ENCODE assay signal across 7 mouse cellular contexts in the genomic region with DNA sequence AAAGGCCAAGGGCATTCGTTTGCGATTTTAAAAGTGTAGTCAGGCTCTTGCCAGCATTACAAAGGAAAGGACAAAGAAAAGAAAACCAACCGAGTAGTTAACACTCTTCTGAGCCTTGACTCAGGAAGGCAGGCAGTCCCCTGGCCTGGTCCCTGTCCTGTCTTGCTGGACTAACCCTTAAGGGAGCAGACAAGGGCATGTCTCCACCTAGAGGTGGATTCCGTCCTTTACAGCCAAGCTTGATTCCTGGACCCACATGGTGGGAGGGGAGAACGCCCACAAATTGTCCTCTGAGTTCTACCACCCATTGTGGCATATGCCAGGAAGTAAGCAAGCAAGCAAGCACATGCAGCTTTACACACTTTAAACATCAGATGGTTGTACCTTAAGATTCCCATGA. TPM values are rescaled to one million over a fixed set of nuclear protein-coding genes. Genes with fewer than 3 reads are reported as not detected.
A peak's percentile ranks its signal among the peaks of the same experiment; 100 is the strongest.
DNase-seq lines count a peak whose midpoint lies in the region; ATAC-seq lines count a peak whose summit lies in the region.

No protein-coding gene starts in this region.

- peaks cover 59% of the 10 kb centered on the region for H3K36me3 ChIP-seq in forebrain, embryonic 14.5 days (ENCODE audit: control insufficient read depth, insufficient read depth, low read length)
- H3K36me3 ChIP-seq in midbrain, embryonic 13.5 days: peaks cover 74% of the 10 kb centered on the region

- H3K9ac ChIP-seq in forebrain, embryonic 14.5 days (ENCODE audit: low read length): no peak overlapping the region
- H3K9ac ChIP-seq in midbrain, embryonic 13.5 days (replicated peaks): no peak overlapping the region

- H3K9me3 ChIP-seq in forebrain, embryonic 14.5 days (replicated peaks; ENCODE audit: control insufficient read depth, low read length): no peaks in the 10 kb centered on the region
- no peaks in the 10 kb centered on the region for H3K9me3 ChIP-seq in midbrain, embryonic 13.5 days

- H3K4me3 ChIP-seq in forebrain, embryonic 14.5 days (ENCODE audit: low read depth, low read length): no peak overlapping the region
- no peak overlapping the region for H3K4me3 ChIP-seq in midbrain, embryonic 13.5 days (replicated peaks)

- no peaks in the 10 kb centered on the region for H3K27me3 ChIP-seq in forebrain, embryonic 14.5 days (replicated peaks; ENCODE audit: control insufficient read depth, insufficient read depth, low read length)
- no peaks in the 10 kb centered on the region for H3K27me3 ChIP-seq in midbrain, embryonic 13.5 days

- H3K4me1 ChIP-seq in forebrain, embryonic 14.5 days (ENCODE audit: control insufficient read depth, insufficient read depth, low read length): no peaks in the 10 kb centered on the region
- no peaks in the 10 kb centered on the region for H3K4me1 ChIP-seq in midbrain, embryonic 13.5 days (replicated peaks)

- ATAC-seq in forebrain, embryonic 14.5 days: peak; percentile 34; the same call in 1 of the 2 replicates
- peak; percentile 64; the same call in 1 of the 2 replicates for ATAC-seq in midbrain, embryonic 13.5 days

- no peak overlapping the region for H3K4me2 ChIP-seq in forebrain, embryonic 14.5 days (ENCODE audit: low read length)
- no peak overlapping the region for H3K4me2 ChIP-seq in midbrain, embryonic 13.5 days (replicated peaks)

- WGBS in forebrain, embryonic 14.5 days: 32% methylated on average over 5 of the region's 5 CpGs
- whole genome bisulfite sequencing in midbrain, embryonic 13.5 days: 24% methylated on average over 5 of the region's 5 CpGs

- no peak overlapping the region for H3K27ac ChIP-seq in forebrain, embryonic 14.5 days (ENCODE audit: low read depth, low read length)
- H3K27ac ChIP-seq in midbrain, embryonic 13.5 days: no peak overlapping the region

- DNase-seq in ovary, postnatal 14 days (ENCODE audit: low spot score): peak; percentile 3
- DNase-seq in ovary, adult 18-20 months (ENCODE audit: low spot score): no peak
- peak; percentile 55 for DNase-seq in adrenal gland, postnatal 10 days
- peak; percentile 37 for DNase-seq in forebrain, embryonic 14.5 days (ENCODE audit: low spot score)
- DNase-seq in layer of hippocampus, adult 18-20 months (ENCODE audit: low spot score in 2 of 2): peak; percentile 22 to 73
- no peak for DNase-seq in urinary bladder, postnatal 14 days (ENCODE audit: low spot score)

RNA-seq across cellular contexts. Expression of gene Htr5b, which starts 38.0 kb away (rescaled TPM):
- not detected for total RNA-seq in adrenal gland, postnatal 10 days (2021)
- polyA plus RNA-seq in forebrain, embryonic 14.5 days (2014; fragmentation: Nextera tagmentation; extraction: Ambion mirVana): 0.66 and 0.73 TPM in 2 replicates
- 1 to 10 TPM; 7.5 to 7.6 TPM for total RNA-seq in layer of hippocampus, adult 18-20 months (2021)
- polyA plus RNA-seq in midbrain, embryonic 13.5 days (2015; fragmentation: Nextera tagmentation; extraction: Ambion mirVana): 0.30 and 0.42 TPM in 2 replicates

RNA-seq across cellular contexts. Expression of gene Ccdc93, which starts 59.4 kb away (rescaled TPM):
- 10 to 100 TPM; 16.5 to 19.4 TPM for total RNA-seq in adrenal gland, postnatal 10 days (2021)
- 5.8 and 8.2 TPM in 2 replicates for polyA plus RNA-seq in forebrain, embryonic 14.5 days (2014; fragmentation: Nextera tagmentation; extraction: Ambion mirVana)
- 10 to 100 TPM; 30.0 to 31.6 TPM for total RNA-seq in layer of hippocampus, adult 18-20 months (2021)
- polyA plus RNA-seq in midbrain, embryonic 13.5 days (2015; fragmentation: Nextera tagmentation; extraction: Ambion mirVana): 11.4 and 12.2 TPM in 2 replicates

Comparison
In these comparisons a context has a peak if more than half of its experiments do, and no peak if none do; other contexts are left out.
1. DNase-seq: peak in ovary, postnatal 14 days (single experiment), adrenal gland, postnatal 10 days (single experiment), forebrain, embryonic 14.5 days (single experiment) and layer of hippocampus, adult 18-20 months (2 of 2); none in ovary, adult 18-20 months (single experiment) and urinary bladder, postnatal 14 days (single experiment).
2. RNA of gene Htr5b, which starts 38.0 kb away (total RNA-seq): 7.5 to 7.6 TPM in layer of hippocampus, adult 18-20 months; not detected in adrenal gland, postnatal 10 days; every median in the first group is over 4 times any median in the second.